Mouse (Mus musculus) liver, embryonic 14.5 days (tissue): ENCODE measurements around the gene Brinp2. TPM values are rescaled to one million over a fixed set of nuclear protein-coding genes. Genes with fewer than 3 reads are reported as not detected.

Source experiments
- ATAC-seq: fragments of 200-750 bp; cut with Nextera tagmentation; 2 replicates; pipeline ENCODE4 v1.8.0; 2017; ENCODE audit warnings: moderate number of reproducible peaks, mild to moderate bottlenecking, moderate library complexity; ENCODE audit not compliant: insufficient read depth
- DNase-seq, 3 experiments: peaks; one replicate each; pipeline ENCODE4 v3.0.0-alpha.2; 2012 to 2013; ENCODE audit warnings: low read depth in 3 of 3, low spot score in 3 of 3
- H3K27ac ChIP-seq: fragments of 300-500 bp; sonication (generic); 2 replicates; pipeline ENCODE4 v1.5.1; 2014; ENCODE audit warnings: moderate library complexity, mild to moderate bottlenecking, control low read depth, inconsistent platforms
- H3K27me3 ChIP-seq: fragments of 300-500 bp; sonication (generic); 2 replicates; pipeline ENCODE4 v1.6.1; 2014; ENCODE audit warnings: mild to moderate bottlenecking, low read length, moderate library complexity; ENCODE audit not compliant: control insufficient read depth, insufficient read depth
- H3K36me3 ChIP-seq: fragments of 300-500 bp; sonication (generic); replicated peaks from 2 replicates; pipeline ENCODE4 v1.6.1; 2014; ENCODE audit warnings: low read depth; ENCODE audit not compliant: control insufficient read depth, insufficient read depth
- H3K4me1 ChIP-seq, 2 experiments: fragments of 200-500 bp in 1 of 2; fragments of 300-500 bp in 1 of 2; sonication (generic) in 1 of 2; replicated peaks; 2 replicates each; pipeline ENCODE4 v1.6.1; 2012 to 2014; ENCODE audit warnings: antibody characterized with exemption in 1 of 2, inconsistent platforms in 1 of 2, low read length in 1 of 2; ENCODE audit not compliant: control insufficient read depth in 2 of 2, insufficient read depth in 2 of 2
- H3K4me2 ChIP-seq: fragments of 300-500 bp; sonication (generic); 2 replicates; pipeline ENCODE4 v1.6.1; 2014; ENCODE audit warnings: low read depth, mild to moderate bottlenecking, control low read depth, moderate library complexity
- H3K4me3 ChIP-seq, 2 experiments: fragments of 200-500 bp in 1 of 2; fragments of 300-500 bp in 1 of 2; sonication (generic) in 1 of 2; 2 replicates each; pipeline ENCODE4 v1.5.1; 2012 to 2014; ENCODE audit warnings: low read depth in 2 of 2, low read length in 2 of 2, mild to moderate bottlenecking in 2 of 2, control low read depth in 1 of 2, inconsistent platforms in 1 of 2, moderate library complexity in 1 of 2; ENCODE audit not compliant: insufficient read depth in 1 of 2
- H3K9ac ChIP-seq: fragments of 300-500 bp; sonication (generic); replicated peaks from 2 replicates; pipeline ENCODE4 v1.6.1; 2014; ENCODE audit warnings: mild to moderate bottlenecking, control low read depth, moderate library complexity
- H3K9me3 ChIP-seq: fragments of 300-500 bp; sonication (generic); 2 replicates; pipeline ENCODE4 v1.6.1; 2016; ENCODE audit warnings: low read length, mixed read lengths; ENCODE audit not compliant: control insufficient read depth
- CTCF ChIP-seq: IDR thresholded peaks from 2 replicates; pipeline ENCODE4 v1.5.1; 2016; ENCODE audit warnings: antibody characterized with exemption, low read depth, control low read depth
- EP300 ChIP-seq: IDR thresholded peaks from 2 replicates; pipeline ENCODE4 v1.6.1; 2016; ENCODE audit warnings: antibody characterized with exemption, low read depth
- WGBS: fragments of 180-500 bp; shearing (Covaris S2); extraction: QIAGEN DNeasy Blood & Tissue Kit; methylation state at CpG from one replicate; pipeline ENCODE4 v1.1.7; 2014; ENCODE audit not compliant: insufficient replicate concordance; 5-methylcytosine and 5-hydroxymethylcytosine counted together
- polyA plus RNA-seq, 2 experiments: library from polyadenylated mRNA; depleted of rRNA in 1 of 2; stranded (reverse) in 1 of 2; unstranded in 1 of 2; fragments of >200 nt; fragmentation: Nextera tagmentation in 1 of 2; extraction: Ambion mirVana in 1 of 2; gene quantifications; 2 replicates each; pipeline versions ENCODE4 v1.2.1 to v1.2.3; 2012 to 2014

The Brinp2 gene
- polyA plus RNA-seq, 2 experiments, result not detected

- no peak overlapping the region for H3K27ac ChIP-seq
- no peaks in the 10 kb centered on the region for H3K27me3 ChIP-seq
- no peak for ATAC-seq
- no peak overlapping the region for H3K9ac ChIP-seq
- DNase-seq, result no peak
- no peaks in the 10 kb centered on the region for H3K36me3 ChIP-seq
- 63% methylated on average over 3 of the region's 3 CpGs for WGBS
- H3K9me3 ChIP-seq, result no peaks in the 10 kb centered on the region
- no peak overlapping the region for H3K4me2 ChIP-seq
- TF ChIP-seq CTCF (no peak), EP300 (no peak)
- H3K4me3 ChIP-seq, result no peak overlapping the region
- no peaks in the 10 kb centered on the region for H3K4me1 ChIP-seq
These were observed 112.1 kb downstream of the Brinp2 start for GRCm38 (mm10) chr1:158244016-158244415.

DNA sequence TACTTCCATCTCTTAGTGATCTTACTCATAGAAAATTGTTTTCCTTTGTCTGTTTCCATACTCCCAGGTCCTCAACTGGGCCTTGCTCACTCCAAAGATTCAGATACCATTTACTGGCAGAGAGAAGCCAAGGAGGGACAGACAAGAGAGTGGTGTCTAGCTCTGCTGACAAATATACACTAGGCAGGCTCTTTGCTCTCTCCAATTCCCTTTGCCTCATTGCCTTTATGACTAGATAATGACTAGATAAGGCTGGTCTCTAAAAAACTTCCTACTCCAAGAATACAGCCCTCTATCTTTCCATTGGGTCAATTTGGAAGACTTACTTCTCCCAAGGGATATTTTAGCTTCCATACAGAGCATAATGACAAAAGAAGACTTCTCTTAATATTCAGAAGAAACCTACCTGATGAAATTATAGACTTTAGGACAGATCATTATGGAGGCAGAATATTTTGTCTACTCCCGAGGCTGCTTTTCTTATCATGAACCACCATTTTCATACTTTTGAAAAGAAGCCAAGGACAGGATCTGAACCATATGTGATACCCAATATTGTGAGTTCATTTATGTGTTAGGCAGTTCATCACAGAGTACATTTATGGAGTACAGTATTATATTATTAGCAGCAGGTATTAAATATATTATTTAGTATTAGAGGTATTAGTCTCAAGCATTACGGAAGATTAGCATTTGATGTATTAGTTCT lies 114.1 kb downstream of the Brinp2 start:
- WGBS, result 58% methylated on average over 2 of the region's 2 CpGs
- DNase-seq, result no peak
- no peaks in the 10 kb centered on the region for H3K4me1 ChIP-seq

GRCm38 (mm10) chr1:158239841-158240240 lies 116.3 kb downstream of the Brinp2 start:
- TF ChIP-seq EP300, result no peak
- ATAC-seq (no peak), DNase-seq (no peak)
- H3K4me3 ChIP-seq, result no peak overlapping the region
- H3K9ac ChIP-seq, result no peak overlapping the region
- no peaks in the 10 kb centered on the region for H3K27me3 ChIP-seq
- no peaks in the 10 kb centered on the region for H3K36me3 ChIP-seq
- 30% methylated on average over 2 of the region's 2 CpGs for WGBS
- H3K27ac ChIP-seq, result no peak overlapping the region
- H3K4me1 ChIP-seq, result no peaks in the 10 kb centered on the region
- no peaks in the 10 kb centered on the region for H3K9me3 ChIP-seq
- no peak overlapping the region for H3K4me2 ChIP-seq

More for the DNA sequence above, 114.1 kb downstream of the Brinp2 start:
- no peak overlapping the region for H3K9ac ChIP-seq
- TF ChIP-seq CTCF (no peak), EP300 (no peak)
- H3K27me3 ChIP-seq, result no peaks in the 10 kb centered on the region
- no peaks in the 10 kb centered on the region for H3K9me3 ChIP-seq
- H3K4me2 ChIP-seq, result no peak overlapping the region
- no peaks in the 10 kb centered on the region for H3K36me3 ChIP-seq
- no peak overlapping the region for H3K27ac ChIP-seq
- H3K4me3 ChIP-seq, result no peak overlapping the region
- no peak for ATAC-seq

GRCm38 (mm10) chr1:158238722-158239121 lies 117.4 kb downstream of the Brinp2 start:
- TF ChIP-seq EP300, result no peak
- no peak for TF ChIP-seq CTCF
- no peak for DNase-seq
- H3K9ac ChIP-seq, result no peak overlapping the region
- H3K27me3 ChIP-seq, result no peaks in the 10 kb centered on the region
- ATAC-seq, result no peak
- no peak overlapping the region for H3K4me2 ChIP-seq
- no peak overlapping the region for H3K4me3 ChIP-seq
- no peak overlapping the region for H3K27ac ChIP-seq
- no peaks in the 10 kb centered on the region for H3K36me3 ChIP-seq
- 46% methylated on average over 4 of the region's 4 CpGs for WGBS
- H3K9me3 ChIP-seq, result no peaks in the 10 kb centered on the region
- H3K4me1 ChIP-seq, result no peaks in the 10 kb centered on the region

DNA sequence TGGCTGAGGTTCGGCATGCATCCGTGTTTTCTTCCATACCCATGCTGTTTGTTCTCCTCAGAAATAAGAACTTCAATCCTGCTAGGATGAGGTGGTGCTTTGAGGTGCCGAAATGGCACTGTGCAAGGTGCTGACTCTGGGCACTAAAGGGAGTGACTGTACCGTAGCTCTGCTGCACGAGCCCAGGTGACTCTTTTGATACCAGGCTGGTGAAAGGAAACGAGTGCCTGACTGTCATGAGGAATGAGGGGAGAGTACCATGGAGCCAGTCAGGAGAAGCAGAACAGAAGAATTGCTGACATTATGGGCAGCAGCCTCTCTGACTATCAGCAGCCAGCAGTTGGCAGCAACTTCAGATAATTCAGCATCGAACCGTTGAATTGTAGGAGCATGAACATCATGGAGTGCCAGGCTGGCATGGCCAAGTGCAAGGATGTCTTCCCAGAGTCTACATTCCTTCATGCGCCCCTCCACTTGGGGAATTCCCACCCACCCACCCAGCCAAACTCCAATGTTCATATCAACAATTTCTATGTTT lies 127.4 kb downstream of the Brinp2 start:
- no peaks in the 10 kb centered on the region for H3K9me3 ChIP-seq
- no peaks in the 10 kb centered on the region for H3K4me1 ChIP-seq
- no peak overlapping the region for H3K4me3 ChIP-seq
- H3K27ac ChIP-seq, result no peak overlapping the region
- no peak for ATAC-seq
- DNase-seq, result no peak
- H3K36me3 ChIP-seq, result no peaks in the 10 kb centered on the region
- H3K9ac ChIP-seq, result no peak overlapping the region
- H3K4me2 ChIP-seq, result no peak overlapping the region
- WGBS, result 58% methylated on average over 9 of the region's 9 CpGs
- TF ChIP-seq CTCF, result no peak
- TF ChIP-seq EP300, result no peak
- H3K27me3 ChIP-seq, result no peaks in the 10 kb centered on the region
